Mouse (Mus musculus) ES-Bruce4 (cell line): ENCODE data around the gene Sec11a. TPM values are rescaled to one million over a fixed set of nuclear protein-coding genes. Genes with fewer than 3 reads are reported as not detected.

Source experiments
- H3K27ac ChIP-seq: 2 replicates; pipeline ENCODE4 v1.5.1; 2012; ENCODE audit warnings: low read length, inconsistent platforms; ENCODE audit not compliant: insufficient read depth
- H3K27me3 ChIP-seq: 2 replicates; pipeline ENCODE4 v1.6.1; 2012; ENCODE audit warnings: mild to moderate bottlenecking, low read length, inconsistent platforms; ENCODE audit not compliant: control insufficient read depth, poor library complexity, insufficient read depth, severe bottlenecking
- H3K36me3 ChIP-seq: 2 replicates; pipeline ENCODE4 v1.6.1; 2012; ENCODE audit warnings: inconsistent platforms, mild to moderate bottlenecking, low read length, moderate library complexity; ENCODE audit not compliant: control insufficient read depth, poor library complexity, insufficient read depth, severe bottlenecking
- H3K4me1 ChIP-seq: one replicate; pipeline ENCODE4 v1.8.1; 2011; ENCODE audit warnings: low read length; ENCODE audit not compliant: control insufficient read depth, insufficient read depth
- H3K4me3 ChIP-seq: 2 replicates; pipeline ENCODE4 v1.5.1; 2011; ENCODE audit warnings: low read depth, mild to moderate bottlenecking, low read length
- H3K9ac ChIP-seq: 2 replicates; pipeline ENCODE4 v1.6.1; 2012; ENCODE audit warnings: low read depth, mild to moderate bottlenecking, inconsistent platforms; ENCODE audit not compliant: poor library complexity, severe bottlenecking
- H3K9me3 ChIP-seq: replicated peaks from 2 replicates; pipeline ENCODE4 v1.6.1; 2012; ENCODE audit warnings: mild to moderate bottlenecking, low read length, inconsistent platforms; ENCODE audit not compliant: control insufficient read depth, poor library complexity, insufficient read depth, severe bottlenecking
- CTCF ChIP-seq: IDR thresholded peaks from one replicate; pipeline ENCODE4 v1.8.1; 2011; ENCODE audit warnings: low read depth, low read length
- EP300 ChIP-seq: IDR thresholded peaks from 2 replicates; pipeline ENCODE4 v1.6.1; 2011; ENCODE audit warnings: low read depth, low read length; ENCODE audit not compliant: insufficient read depth
- POLR2A ChIP-seq: IDR thresholded peaks from one replicate; pipeline ENCODE4 v1.8.1; 2011; ENCODE audit warnings: low read length; ENCODE audit not compliant: insufficient read depth
- polyA plus RNA-seq: library from polyadenylated mRNA; stranded (reverse); fragments of >200 nt; gene quantifications from 2 replicates; pipeline ENCODE4 v1.2.4, GENCODE M21; 2011; ENCODE audit warnings: low read depth; ENCODE audit not compliant: missing spikeins, insufficient read depth, insufficient read length

Gene Sec11a
- polyA plus RNA-seq, 1 experiment: 121 TPM

- Histone ChIP-seq H3K9ac (peak overlapping the region; percentile 61), H3K27ac (no peak overlapping the region), H3K36me3 (no peaks in the 10 kb centered on the region), H3K4me3 (peak overlapping the region; percentile 66), H3K9me3 (no peaks in the 10 kb centered on the region), H3K4me1 (no peaks in the 10 kb centered on the region), H3K27me3 (no peaks in the 10 kb centered on the region)
- TF ChIP-seq EP300: no peak
- no peak for TF ChIP-seq CTCF
- no peak for TF ChIP-seq POLR2A
These were observed 45.0 kb upstream of the Sec11a start for GRCm38 (mm10) chr7:80992631-80992979.

- Histone ChIP-seq H3K9me3 (no peaks in the 10 kb centered on the region), H3K9ac (peak overlapping the region; percentile 61), H3K27me3 (no peaks in the 10 kb centered on the region), H3K27ac (no peak overlapping the region), H3K4me1 (no peaks in the 10 kb centered on the region), H3K4me3 (no peak overlapping the region), H3K36me3 (no peaks in the 10 kb centered on the region)
- TF ChIP-seq CTCF (no peak), EP300 (no peak), POLR2A (no peak)
These were observed 44.5 kb upstream of the Sec11a start for GRCm38 (mm10) chr7:80992063-80992462.

- TF ChIP-seq CTCF (no peak), POLR2A (no peak), EP300 (no peak)
- Histone ChIP-seq H3K27me3 (no peaks in the 10 kb centered on the region), H3K9ac (peak overlapping the region; percentile 61; the same call in 1 of the 2 replicates), H3K4me1 (no peaks in the 10 kb centered on the region), H3K27ac (no peak overlapping the region), H3K36me3 (no peaks in the 10 kb centered on the region), H3K9me3 (no peaks in the 10 kb centered on the region), H3K4me3 (no peak overlapping the region)
These were observed 44.0 kb upstream of the Sec11a start for GRCm38 (mm10) chr7:80991589-80991988.

DNA sequence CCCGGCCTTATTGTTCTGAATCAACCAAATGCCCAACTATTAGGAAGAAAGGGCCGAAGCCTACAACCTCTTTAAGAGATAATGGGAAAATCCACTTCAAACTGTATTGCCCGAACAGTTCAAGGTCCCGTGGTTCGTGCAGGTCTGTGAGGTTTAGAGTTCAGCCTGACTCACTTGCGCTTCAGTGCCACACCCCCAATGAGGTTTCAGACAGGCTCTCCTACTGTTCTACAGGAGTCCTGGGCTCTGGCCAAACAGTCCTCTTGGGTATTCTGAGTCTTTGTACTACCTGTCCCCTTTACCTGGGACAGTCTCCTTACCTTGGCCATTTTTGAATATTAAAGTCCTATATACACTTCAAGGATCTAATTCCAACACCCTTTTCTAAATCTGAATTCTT, 42.7 kb upstream of the Sec11a start:
- Histone ChIP-seq H3K4me3 (no peak overlapping the region), H3K27ac (no peak overlapping the region), H3K36me3 (no peaks in the 10 kb centered on the region), H3K9me3 (no peaks in the 10 kb centered on the region), H3K4me1 (no peaks in the 10 kb centered on the region), H3K9ac (no peak overlapping the region), H3K27me3 (no peaks in the 10 kb centered on the region)
- TF ChIP-seq CTCF: no peak
- no peak for TF ChIP-seq EP300
- TF ChIP-seq POLR2A: no peak

DNA sequence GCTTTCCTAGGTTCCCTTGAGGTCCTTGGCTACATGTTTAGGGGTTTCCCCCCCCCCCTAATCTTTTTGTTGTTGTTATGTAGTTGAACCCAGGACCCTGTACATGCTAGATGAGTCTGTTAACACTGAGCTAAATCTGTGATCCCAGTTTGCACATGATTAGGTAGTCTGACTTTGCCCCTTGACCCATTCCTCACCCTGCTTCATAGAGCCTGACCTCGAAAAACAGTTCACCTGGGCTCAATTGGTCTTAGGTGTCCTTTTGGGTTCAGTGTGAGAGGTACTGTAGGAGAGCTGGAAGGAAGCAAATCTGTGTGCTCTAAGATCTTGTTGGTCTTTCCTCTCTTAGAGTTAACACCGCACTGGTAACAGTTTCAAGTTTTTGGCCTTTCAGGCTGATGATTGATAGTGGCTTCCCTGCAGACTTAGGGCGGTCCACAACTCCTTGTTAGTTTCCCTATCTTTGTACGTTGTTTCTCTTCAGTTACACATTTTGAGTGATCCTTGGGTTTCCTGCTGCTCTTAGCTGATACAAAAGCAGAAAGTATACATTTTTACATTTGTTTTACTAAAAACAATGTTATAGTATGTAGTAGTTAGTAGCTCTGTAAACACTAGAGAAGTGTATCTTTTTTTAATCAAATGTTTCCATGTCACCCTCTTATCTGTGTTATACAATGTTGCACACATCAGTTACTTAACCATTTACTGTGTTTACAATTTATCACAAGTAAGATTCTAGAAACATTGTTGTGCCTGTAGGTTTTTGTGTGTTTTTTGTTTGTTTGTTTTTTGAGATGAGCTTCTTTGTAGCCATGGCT, 40.4 kb upstream of the Sec11a start:
- H3K9me3 ChIP-seq: no peaks in the 10 kb centered on the region
- H3K27me3 ChIP-seq: no peaks in the 10 kb centered on the region
- no peak for TF ChIP-seq CTCF
- no peak for TF ChIP-seq EP300
- TF ChIP-seq POLR2A: no peak
- no peaks in the 10 kb centered on the region for H3K4me1 ChIP-seq
- no peak overlapping the region for H3K4me3 ChIP-seq
- no peak overlapping the region for H3K9ac ChIP-seq
- no peak overlapping the region for H3K27ac ChIP-seq
- no peaks in the 10 kb centered on the region for H3K36me3 ChIP-seq

DNA sequence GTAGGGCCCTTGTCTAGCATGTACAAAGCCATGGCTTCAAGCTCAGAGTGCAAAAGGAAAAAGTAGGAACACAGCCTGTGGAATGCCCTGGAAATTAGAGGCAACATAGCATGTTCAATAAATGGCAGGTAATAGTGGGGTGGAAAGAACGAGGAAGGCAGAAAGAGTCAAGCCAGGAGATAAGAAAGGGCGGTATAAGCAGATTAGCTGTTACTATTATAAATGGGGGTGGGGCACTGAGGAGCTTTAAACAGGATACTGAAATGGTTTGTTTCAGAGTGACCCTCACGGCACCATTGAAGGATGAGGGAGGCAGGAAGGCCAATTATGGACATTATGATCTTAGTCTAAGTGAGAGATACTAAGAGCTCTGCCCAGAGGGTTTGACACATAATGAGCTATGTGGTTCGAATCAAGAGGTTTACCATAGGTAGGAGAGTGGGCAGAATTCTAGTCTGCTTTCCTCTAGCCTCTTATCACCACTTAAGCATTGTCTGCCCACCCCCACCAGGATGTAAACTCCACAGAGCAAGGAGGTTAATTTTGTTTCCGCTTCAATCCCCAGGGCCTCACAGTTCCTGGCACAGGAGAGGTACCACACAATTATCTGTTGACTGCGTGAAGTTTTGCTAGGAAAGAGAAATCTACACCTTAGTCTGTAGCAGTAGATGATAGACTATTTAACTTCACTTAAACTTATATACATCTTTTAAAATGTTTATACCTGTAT, 39.0 kb upstream of the Sec11a start:
- Histone ChIP-seq H3K36me3 (no peaks in the 10 kb centered on the region), H3K27ac (no peak overlapping the region), H3K9me3 (no peaks in the 10 kb centered on the region), H3K9ac (no peak overlapping the region), H3K4me3 (no peak overlapping the region), H3K4me1 (no peaks in the 10 kb centered on the region), H3K27me3 (no peaks in the 10 kb centered on the region)
- TF ChIP-seq POLR2A: no peak
- no peak for TF ChIP-seq EP300
- no peak for TF ChIP-seq CTCF
